Mouse (Mus musculus): ENCODE measurements around the gene Plcg2.

DNA sequence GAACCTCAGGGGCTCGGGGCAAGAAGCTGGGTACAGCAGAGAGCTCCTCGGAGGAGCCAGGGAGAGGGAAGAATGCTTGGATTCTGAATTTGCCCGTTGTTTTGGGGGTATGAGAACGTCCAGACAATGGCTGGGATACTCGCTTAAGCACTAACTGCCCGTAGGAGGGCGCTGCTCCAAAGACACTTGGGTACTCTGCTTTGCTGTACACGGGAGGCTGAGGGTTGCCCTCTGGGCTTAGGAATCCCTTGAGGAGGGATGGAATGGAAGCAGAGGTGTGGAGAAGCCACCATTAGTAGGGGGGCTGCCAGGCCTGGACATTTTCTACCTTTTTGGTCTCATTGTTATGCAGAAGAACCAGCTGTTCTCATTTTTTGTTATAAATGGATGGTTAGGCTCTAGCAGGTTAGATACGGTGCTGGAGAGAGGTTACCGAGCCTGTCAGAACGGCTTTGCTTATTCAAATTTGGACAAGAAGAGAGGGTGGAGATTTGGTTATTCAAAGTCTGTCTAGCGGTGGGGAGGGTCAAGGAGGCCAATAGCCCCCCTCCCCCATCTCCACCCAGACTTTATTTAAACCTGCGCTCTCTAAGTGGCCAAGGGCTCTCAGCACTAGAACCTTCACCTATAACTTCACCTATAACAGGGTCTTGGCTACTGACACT, 5.4 kb downstream of the Plcg2 start:
- TF ChIP-seq CTCF (IDR thresholded peaks at IDR 0.05; ENCODE audit: insufficient read depth, low read depth, low read length) (no peak), POLR2A (IDR thresholded peaks at IDR 0.05; ENCODE audit: insufficient read depth, low read depth, low read length) (no peak)

Measured in olfactory bulb, adult 2 months (tissue).